Mouse (Mus musculus) cerebellum, adult (tissue): ENCODE results near the gene Tnrc18.

Experiments
- ATAC-seq: cut with Nextera tagmentation; 2 replicates; pipeline ENCODE4 v1.9.2; 2017; ENCODE audit warnings: mild to moderate bottlenecking, moderate library complexity, mixed read lengths; ENCODE audit not compliant: insufficient number of reproducible peaks, low FRiP score, low TSS enrichment

The Tnrc18 gene

GRCm38 (mm10) chr5:142696865-142697264 lies 120.6 kb downstream of the Tnrc18 start:
- ATAC-seq = no peak

DNA sequence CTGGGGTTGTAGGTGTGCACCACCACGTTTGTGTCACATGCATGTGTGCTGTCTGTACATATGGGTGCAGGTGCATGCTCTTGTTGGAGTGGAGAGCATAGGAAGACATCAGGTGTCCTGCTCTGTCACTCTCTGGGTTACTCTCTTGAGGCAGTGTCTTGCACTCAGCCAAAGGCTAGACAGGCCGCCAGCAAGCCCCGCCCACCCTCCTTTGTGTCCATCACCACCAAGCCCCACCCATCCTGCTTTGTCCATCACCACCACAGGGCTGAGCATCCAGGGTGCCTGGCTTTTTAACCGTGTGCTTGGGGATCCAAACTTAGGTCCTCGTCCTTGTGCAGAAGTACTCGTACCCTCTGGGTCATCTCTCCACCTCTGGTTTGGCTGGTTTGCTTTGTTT lies 121.2 kb downstream of the Tnrc18 start:
- ATAC-seq = no peak

DNA sequence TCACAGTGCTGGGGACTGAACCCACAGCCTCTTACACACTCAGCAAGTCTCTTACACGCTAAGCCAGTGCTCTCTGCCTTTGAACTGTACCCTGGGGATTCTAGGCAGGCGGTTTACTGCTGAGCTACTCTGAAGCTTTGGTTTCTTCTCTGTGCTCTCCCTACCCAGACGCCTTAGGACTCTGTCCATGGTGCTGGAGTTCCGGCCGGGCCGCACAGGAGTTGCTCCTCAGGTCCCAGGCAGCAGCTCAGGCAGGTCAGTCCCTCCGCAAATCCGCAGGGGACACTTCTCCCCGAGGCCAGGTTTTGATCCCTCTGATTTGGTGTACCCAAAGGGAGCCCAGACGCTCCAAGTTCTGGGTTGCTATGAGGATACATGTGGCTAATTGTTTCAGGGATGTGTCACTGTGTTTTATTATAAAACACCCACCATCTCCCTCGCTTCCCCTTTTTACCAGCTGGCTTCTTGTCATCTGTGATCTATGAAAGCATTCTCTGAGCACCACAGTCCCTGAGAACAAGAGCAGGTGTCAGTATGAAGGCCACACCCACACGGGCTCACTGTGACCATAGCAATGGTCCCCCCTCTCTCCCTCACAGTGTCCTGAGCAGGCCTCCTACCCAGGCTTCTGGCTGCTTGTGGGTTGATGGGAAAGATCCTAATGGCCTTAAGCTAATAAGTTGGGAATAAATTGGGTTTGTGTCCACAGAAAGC lies 122.7 kb downstream of the Tnrc18 start:
- no peak for ATAC-seq

GRCm38 (mm10) chr5:142693738-142694430 lies 123.6 kb downstream of the Tnrc18 start:
- peak; percentile 27; the same call in 1 of the 2 replicates for ATAC-seq

GRCm38 (mm10) chr5:142692971-142693737 lies 124.3 kb downstream of the Tnrc18 start:
- ATAC-seq = 0 out of 2 replicates have a peak, but pooled peaks have one; percentile 13

DNA sequence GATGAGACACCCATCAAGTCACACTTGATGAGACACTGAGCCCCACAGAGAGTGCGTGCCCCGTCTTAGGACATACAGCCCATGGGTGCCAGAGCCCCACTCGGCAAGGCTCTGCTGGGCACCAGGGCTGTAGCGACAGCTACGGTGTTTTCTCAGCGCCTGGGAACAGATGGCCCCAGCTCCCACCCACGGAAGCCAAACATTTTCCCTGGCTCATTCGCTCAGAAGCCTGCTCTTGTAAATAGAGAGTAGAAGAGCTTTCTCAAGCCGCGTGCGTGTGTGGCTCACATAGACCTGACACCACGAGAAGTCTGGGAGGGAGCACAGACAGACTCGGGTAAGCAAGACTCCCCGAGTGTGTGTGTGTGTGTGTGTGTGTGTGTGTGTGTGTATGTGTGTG lies 125.2 kb downstream of the Tnrc18 start, which contains the start of gene Slc29a4:
Gene Slc29a4 (plus strand): TSS at position 265 of the 400 bp plus-strand sequence.
- peak; percentile 67; the same call in 1 of the 2 replicates for ATAC-seq

DNA sequence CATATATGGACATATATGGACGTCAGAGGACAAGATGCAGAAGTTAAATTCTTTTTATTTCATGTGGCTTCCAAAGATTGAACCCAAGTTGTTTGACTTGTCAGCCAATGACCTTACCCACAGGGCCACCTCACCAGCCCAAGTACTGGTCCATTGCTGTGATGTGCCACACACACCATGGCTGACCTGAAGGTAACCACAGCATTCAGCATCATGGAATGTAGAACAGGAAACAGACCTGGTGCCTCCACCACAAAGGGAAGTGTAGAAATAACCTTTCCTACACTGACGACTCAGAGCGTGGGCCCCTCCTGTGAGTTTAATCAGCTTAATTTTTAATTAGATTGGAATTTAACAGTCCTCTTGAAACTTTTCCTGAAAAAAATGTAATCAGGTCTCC lies 127.1 kb downstream of the Tnrc18 start:
- no peak for ATAC-seq

DNA sequence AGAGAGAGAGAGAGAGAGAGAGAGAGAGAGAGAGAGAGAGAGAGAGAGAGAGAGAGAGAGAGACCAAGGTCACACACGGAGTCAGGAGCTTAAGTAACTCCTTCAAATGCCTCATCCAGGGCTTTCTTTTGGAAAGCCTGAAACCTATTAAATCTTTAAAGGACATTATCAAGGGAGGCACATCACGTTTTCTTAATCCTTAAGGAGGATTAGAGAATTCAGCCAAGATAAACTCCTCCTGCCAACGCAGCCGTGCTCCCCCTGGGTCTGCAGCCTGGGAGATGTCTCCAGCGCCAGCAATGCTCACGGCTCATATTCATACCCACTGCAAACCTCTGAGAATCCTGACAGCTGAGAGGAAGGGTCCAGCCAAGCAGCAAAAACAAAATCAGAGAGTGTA lies 128.6 kb downstream of the Tnrc18 start:
- ATAC-seq = no peak

GRCm38 (mm10) chr5:142682529-142682928 lies 134.9 kb downstream of the Tnrc18 start:
- ATAC-seq = no peak

- no peak for ATAC-seq
These were observed 135.6 kb downstream of the Tnrc18 start for GRCm38 (mm10) chr5:142681911-142682310.

GRCm38 (mm10) chr5:142679065-142679464 lies 138.4 kb downstream of the Tnrc18 start:
- no peak for ATAC-seq

- peak; percentile 94 for ATAC-seq
These were observed 139.3 kb downstream of the Tnrc18 start for GRCm38 (mm10) chr5:142678141-142678571.
